Mouse (Mus musculus) forebrain, postnatal 0 days (tissue): ENCODE measurements at regions not wholly inside any gene's neighbourhood (a gene's known extent, or its start where the extent isn't known, plus 50 kb on each side); places are given as distances from the start of the nearest gene placed in this dataset.
"Not testable (repeated sequence)": the region's sequence is repeated elsewhere in the genome, so short reads cannot be mapped to it uniquely, and the experiment has no call there.

Source experiments
- ATAC-seq: fragments of 200-750 bp; cut with Nextera tagmentation; 2 replicates; pipeline ENCODE4 v1.8.0; 2017; ENCODE audit warnings: mild to moderate bottlenecking, moderate library complexity
- DNase-seq: peaks from one replicate; pipeline ENCODE4 v3.0.0-alpha.2; 2015
- H3K27ac ChIP-seq: fragments of 300-500 bp; sonication (generic); 2 replicates; pipeline ENCODE4 v1.5.1; 2014; ENCODE audit warnings: low read depth, mild to moderate bottlenecking, antibody characterized with exemption, low read length, moderate library complexity, mixed read lengths
- H3K27me3 ChIP-seq: fragments of 300-500 bp; sonication (generic); 2 replicates; pipeline ENCODE4 v1.6.1; 2014; ENCODE audit warnings: mild to moderate bottlenecking, low read length, mixed read lengths; ENCODE audit not compliant: insufficient read depth
- H3K36me3 ChIP-seq: fragments of 300-500 bp; sonication (generic); 2 replicates; pipeline ENCODE4 v1.6.1; 2014; ENCODE audit warnings: mild to moderate bottlenecking, moderate library complexity; ENCODE audit not compliant: insufficient read depth
- H3K4me1 ChIP-seq: fragments of 300-500 bp; sonication (generic); 2 replicates; pipeline ENCODE4 v1.6.1; 2014; ENCODE audit warnings: antibody characterized with exemption; ENCODE audit not compliant: insufficient read depth
- H3K4me2 ChIP-seq: fragments of 300-500 bp; sonication (generic); 2 replicates; pipeline ENCODE4 v1.6.1; 2014; ENCODE audit warnings: low read depth, mild to moderate bottlenecking, moderate library complexity
- H3K4me3 ChIP-seq: fragments of 300-500 bp; sonication (generic); 2 replicates; pipeline ENCODE4 v1.5.1; 2014; ENCODE audit warnings: low read depth, low read length, mixed read lengths
- H3K9ac ChIP-seq: fragments of 300-500 bp; sonication (generic); 2 replicates; pipeline ENCODE4 v1.6.1; 2014; ENCODE audit warnings: mild to moderate bottlenecking
- H3K9me3 ChIP-seq: fragments of 300-500 bp; sonication (generic); 2 replicates; pipeline ENCODE4 v1.6.1; 2016; ENCODE audit warnings: low read length
- CTCF ChIP-seq: sonication (generic); IDR thresholded peaks from 2 replicates; pipeline ENCODE4 v1.5.1; 2016; ENCODE audit warnings: antibody characterized with exemption, control low read depth, low read depth
- WGBS: fragments of 180-500 bp; shearing (Covaris S2); extraction: QIAGEN DNeasy Blood & Tissue Kit; methylation state at CpG from one replicate; pipeline ENCODE4 v1.1.7; 2014; 5-methylcytosine and 5-hydroxymethylcytosine counted together

DNA sequence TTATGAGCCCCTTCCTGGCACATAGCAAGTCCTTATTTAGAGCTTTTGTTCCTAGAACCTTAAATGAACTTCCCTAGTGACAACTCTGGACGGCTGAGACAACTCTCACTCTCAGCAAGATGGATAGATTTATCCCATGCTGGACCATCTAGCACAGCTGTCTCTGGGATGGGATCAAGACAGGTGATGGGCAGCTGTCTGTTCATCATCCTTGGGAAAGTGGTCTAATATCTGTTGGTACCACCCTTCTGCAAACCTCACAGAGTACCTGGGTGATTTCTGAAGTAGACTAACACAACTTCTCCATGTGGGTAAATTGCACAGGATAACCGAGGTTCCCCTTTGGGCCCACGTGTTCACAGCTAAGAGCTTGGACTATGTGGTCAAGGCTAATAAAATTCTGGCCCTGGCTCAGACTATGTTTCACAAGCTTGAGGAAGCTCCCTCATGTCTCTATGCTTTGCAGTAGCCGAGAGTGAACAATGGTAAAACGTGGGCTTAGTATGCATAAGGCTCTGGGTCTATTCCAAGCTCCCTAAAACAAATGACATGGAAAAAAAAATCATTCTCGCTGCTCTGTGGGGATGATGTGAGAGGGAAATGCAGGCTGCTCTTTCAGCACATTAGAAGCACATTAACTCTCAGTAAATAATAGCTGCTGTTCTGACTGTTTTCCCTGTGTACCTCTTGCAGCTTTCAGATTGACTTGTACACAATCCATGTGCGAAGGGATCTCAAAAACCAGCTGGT is 135.1 kb upstream of the 1700056E22Rik start:
- ATAC-seq (no peak), DNase-seq (no peak)
- Histone ChIP-seq H3K27ac (no peak overlapping the region), H3K4me2 (no peak overlapping the region), H3K4me1 (no peaks in the 10 kb centered on the region), H3K36me3 (no peaks in the 10 kb centered on the region), H3K9ac (no peak overlapping the region), H3K27me3 (no peaks in the 10 kb centered on the region), H3K4me3 (no peak overlapping the region), H3K9me3 (no peaks in the 10 kb centered on the region)
- no peak for TF ChIP-seq CTCF
- WGBS, result 44% methylated on average over 7 of the region's 7 CpGs

DNA sequence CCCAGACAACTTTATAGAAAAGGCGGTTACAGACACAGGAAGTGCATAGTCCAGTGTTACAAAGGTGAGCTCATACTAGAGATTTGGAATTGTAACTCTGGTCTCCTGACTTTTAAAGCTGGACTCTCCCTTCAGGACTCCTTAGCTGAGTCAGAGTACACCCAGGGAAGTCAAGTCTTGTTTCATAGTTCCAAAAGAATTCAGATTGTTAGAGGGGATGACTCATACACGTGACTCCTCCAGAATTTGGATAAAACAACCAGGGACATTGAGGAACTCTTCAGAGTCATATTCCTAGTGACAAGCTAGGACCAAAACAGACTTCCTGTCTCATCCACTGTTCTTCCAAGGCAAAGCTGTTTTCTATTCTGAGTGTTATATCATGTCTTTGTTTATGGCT is 132.8 kb upstream of the 1700056E22Rik start:
- no peak for TF ChIP-seq CTCF
- DNase-seq (no peak), ATAC-seq (no peak)
- Histone ChIP-seq H3K27ac (no peak overlapping the region), H3K9me3 (no peaks in the 10 kb centered on the region), H3K27me3 (no peaks in the 10 kb centered on the region), H3K4me2 (no peak overlapping the region), H3K4me1 (no peaks in the 10 kb centered on the region), H3K36me3 (no peaks in the 10 kb centered on the region), H3K9ac (no peak overlapping the region), H3K4me3 (no peak overlapping the region)
- 76% methylated on average over 2 of the region's 2 CpGs for WGBS

DNA sequence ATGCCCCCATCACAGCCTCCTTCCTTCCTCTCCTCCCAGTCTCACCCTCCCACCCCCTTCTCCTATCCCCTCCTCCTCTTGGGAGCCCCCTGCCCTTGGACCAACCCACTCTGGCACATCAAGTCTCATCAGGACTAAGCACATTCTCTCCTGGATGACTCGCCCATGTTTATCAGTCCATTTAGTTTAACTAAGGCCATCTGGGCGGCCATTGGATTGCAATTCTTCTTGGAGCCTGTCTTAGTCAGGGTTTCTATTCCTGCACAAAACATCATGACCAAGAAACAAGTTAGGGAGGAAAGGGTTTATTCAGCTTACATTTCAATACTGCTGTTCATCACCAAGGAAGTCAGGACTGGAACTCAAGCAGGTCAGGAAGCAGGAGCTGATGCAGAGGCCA is 128.4 kb upstream of the 1700056E22Rik start:
- H3K4me1 ChIP-seq, H3K4me2 ChIP-seq, H3K27me3 ChIP-seq, DNase-seq, H3K36me3 ChIP-seq, H3K9ac ChIP-seq, H3K27ac ChIP-seq, H3K4me3 ChIP-seq, H3K9me3 ChIP-seq, ATAC-seq: not testable (repeated sequence)
- WGBS, result 85% methylated on average over 2 of the region's 2 CpGs

DNA sequence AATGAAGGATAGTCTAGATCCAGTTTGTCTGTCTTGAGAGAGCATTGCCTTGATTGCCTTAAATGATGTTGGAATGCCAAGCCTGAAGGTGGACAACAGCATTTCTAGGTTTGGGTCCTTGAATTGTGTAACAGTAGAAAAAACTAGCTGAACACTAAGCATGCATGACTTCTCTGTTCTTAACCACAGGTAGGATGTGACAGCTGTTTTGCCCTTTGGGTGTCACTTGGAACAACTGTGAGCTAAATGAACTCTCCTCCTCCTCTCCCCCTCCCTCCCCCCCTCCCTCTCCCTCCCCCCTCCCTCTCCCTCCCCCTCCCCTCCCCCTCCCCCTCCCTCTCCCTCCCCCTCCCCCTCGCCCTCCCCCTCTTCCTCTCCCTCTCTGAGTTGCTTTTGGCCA is 113.6 kb upstream of the 1700056E22Rik start:
- TF ChIP-seq CTCF, result no peak
- no peak overlapping the region for H3K9ac ChIP-seq
- DNase-seq (no peak), ATAC-seq (no peak)
- no peaks in the 10 kb centered on the region for H3K36me3 ChIP-seq
- H3K27ac ChIP-seq, result no peak overlapping the region
- H3K4me3 ChIP-seq, result no peak overlapping the region
- H3K4me1 ChIP-seq, result no peaks in the 10 kb centered on the region
- WGBS, result no CpG with 5 or more reads among the region's 1 CpGs
- H3K4me2 ChIP-seq, result no peak overlapping the region
- H3K27me3 ChIP-seq, result no peaks in the 10 kb centered on the region
- H3K9me3 ChIP-seq, result no peaks in the 10 kb centered on the region

DNA sequence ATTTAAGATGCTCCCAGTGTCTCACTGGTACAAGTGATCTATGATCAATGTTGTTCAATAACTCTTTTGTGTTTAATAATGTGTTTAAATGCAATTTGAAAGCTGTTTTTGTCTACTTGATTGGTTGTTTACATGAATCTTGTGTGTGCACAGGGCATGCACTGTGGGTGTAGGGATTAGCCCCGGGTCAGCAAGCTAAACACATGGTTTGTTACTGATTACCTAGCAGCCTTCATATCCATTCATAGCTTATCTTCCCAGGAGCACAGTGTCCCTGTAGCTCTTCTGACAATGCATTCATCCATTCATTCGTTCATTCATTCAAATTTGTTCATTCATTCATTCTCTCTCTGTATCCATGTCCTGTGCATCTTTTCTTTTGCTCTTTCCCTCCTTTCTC is 108.9 kb upstream of the 1700056E22Rik start:
- Histone ChIP-seq H3K27ac (no peak overlapping the region), H3K36me3 (no peaks in the 10 kb centered on the region), H3K27me3 (no peaks in the 10 kb centered on the region), H3K9ac (no peak overlapping the region), H3K4me2 (no peak overlapping the region), H3K4me3 (no peak overlapping the region), H3K4me1 (no peaks in the 10 kb centered on the region), H3K9me3 (no peaks in the 10 kb centered on the region)
- 51% methylated on average over 2 of the region's 2 CpGs for WGBS
- TF ChIP-seq CTCF, result no peak
- ATAC-seq, result no peak
- DNase-seq, result no peak

DNA sequence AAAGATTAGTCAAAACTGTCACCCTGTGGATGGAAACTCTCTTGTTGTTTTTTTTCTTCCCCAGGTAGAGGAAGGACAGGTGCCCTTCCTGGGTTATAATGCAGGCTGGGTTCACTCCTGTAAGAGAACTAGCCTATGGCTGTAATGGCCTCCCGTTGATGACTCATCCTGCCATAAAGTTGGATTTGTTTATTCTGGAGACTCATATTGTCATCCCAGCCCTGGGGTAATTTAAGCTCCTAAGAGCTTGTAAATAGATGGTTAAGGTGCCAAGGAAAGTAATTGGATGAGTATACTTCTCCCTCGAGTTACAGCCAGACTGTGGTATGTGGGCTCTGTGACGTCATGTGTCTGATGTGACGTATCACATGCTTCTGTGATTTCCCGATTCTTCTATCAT is 106.4 kb upstream of the 1700056E22Rik start:
- TF ChIP-seq CTCF, result no peak
- 82% methylated on average over 5 of the region's 5 CpGs for WGBS

DNA sequence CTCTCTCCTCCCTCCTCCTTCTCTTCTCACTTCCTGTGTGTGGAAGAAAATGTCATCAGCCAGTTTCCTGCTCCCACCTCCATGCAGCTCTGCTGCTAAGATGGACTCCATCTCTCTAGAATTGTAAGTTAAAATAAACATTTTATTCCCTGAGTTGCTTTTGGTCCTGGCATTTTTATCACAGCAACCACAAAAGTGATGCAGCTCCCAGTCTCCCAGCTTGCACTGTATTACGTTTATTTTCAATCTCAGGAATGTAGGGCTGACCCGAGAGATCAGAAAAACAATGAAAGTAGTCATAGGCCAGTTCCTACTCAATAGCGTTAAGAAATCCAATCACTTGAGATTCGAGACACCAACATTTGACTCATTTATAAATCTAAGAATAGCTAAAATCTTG is 106.0 kb upstream of the 1700056E22Rik start:
- Histone ChIP-seq H3K9me3 (no peaks in the 10 kb centered on the region), H3K4me1 (no peaks in the 10 kb centered on the region), H3K27me3 (no peaks in the 10 kb centered on the region), H3K9ac (no peak overlapping the region), H3K27ac (no peak overlapping the region), H3K4me3 (no peak overlapping the region), H3K36me3 (no peaks in the 10 kb centered on the region), H3K4me2 (no peak overlapping the region)
- WGBS, result 76% methylated on average over 4 of the region's 4 CpGs
- DNase-seq (no peak), ATAC-seq (no peak)
- no peak for TF ChIP-seq CTCF

More for the DNA sequence above, 106.4 kb upstream of the 1700056E22Rik start:
- no peak overlapping the region for H3K4me2 ChIP-seq
- no peaks in the 10 kb centered on the region for H3K36me3 ChIP-seq
- H3K9ac ChIP-seq, result no peak overlapping the region
- no peak overlapping the region for H3K27ac ChIP-seq
- no peaks in the 10 kb centered on the region for H3K4me1 ChIP-seq
- DNase-seq (no peak), ATAC-seq (no peak)
- no peaks in the 10 kb centered on the region for H3K9me3 ChIP-seq
- no peaks in the 10 kb centered on the region for H3K27me3 ChIP-seq
- H3K4me3 ChIP-seq, result no peak overlapping the region

DNA sequence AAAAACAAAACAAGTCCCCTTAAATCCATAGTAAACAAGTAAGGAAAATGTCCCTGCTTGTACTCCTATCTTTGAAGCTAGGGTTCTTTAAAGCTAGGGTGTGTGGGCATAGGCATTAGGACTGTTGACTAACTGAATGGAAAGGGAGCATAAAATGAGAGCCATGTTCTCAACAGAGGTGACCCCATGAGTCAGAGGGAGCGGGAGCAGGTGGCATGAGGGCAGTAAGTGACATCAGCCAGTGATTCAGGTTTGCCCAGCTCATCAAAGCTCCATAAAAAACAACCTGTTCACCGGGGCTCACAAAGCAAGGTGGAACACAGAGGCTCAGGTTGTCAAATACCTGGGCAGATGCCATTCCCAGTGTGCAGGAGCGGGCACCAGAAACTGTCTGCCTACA is 104.6 kb upstream of the 1700056E22Rik start:
- WGBS, result 85% methylated on average over 3 of the region's 3 CpGs
- DNase-seq, result no peak
- no peak for ATAC-seq
- Histone ChIP-seq H3K9me3 (no peaks in the 10 kb centered on the region), H3K36me3 (no peaks in the 10 kb centered on the region), H3K27me3 (no peaks in the 10 kb centered on the region), H3K27ac (no peak overlapping the region), H3K4me3 (no peak overlapping the region), H3K9ac (no peak overlapping the region), H3K4me1 (no peaks in the 10 kb centered on the region), H3K4me2 (no peak overlapping the region)
- TF ChIP-seq CTCF, result no peak
